Mouse (Mus musculus) layer of hippocampus, postnatal 14 days (tissue): ENCODE data around the gene Prss35. TPM values are rescaled to one million over a fixed set of nuclear protein-coding genes. Genes with fewer than 3 reads are reported as not detected.

Experiments
- DNase-seq, 2 experiments: peaks; one replicate each; pipeline ENCODE4 v3.0.0; 2021 to 2022; ENCODE audit warnings: low spot score in 2 of 2, mixed read lengths in 1 of 2
- total RNA-seq, 2 experiments: library from RNA; stranded (reverse); gene quantifications; 2 replicates each; pipeline ENCODE4 v1.2.3; 2021

Prss35 gene
- total RNA-seq, 2 experiments from 2014 or later: 13.3 TPM

- no peak for DNase-seq
These were observed 13.6 kb upstream of the Prss35 start for GRCm38 (mm10) chr9:86729811-86730210.

- no peak for DNase-seq
These were observed 9.1 kb upstream of the Prss35 start for GRCm38 (mm10) chr9:86734357-86734756.

GRCm38 (mm10) chr9:86734795-86735194, 8.7 kb upstream of the Prss35 start:
- no peak for DNase-seq

- DNase-seq: no peak
These were observed 6.5 kb upstream of the Prss35 start for GRCm38 (mm10) chr9:86736991-86737390.

DNA sequence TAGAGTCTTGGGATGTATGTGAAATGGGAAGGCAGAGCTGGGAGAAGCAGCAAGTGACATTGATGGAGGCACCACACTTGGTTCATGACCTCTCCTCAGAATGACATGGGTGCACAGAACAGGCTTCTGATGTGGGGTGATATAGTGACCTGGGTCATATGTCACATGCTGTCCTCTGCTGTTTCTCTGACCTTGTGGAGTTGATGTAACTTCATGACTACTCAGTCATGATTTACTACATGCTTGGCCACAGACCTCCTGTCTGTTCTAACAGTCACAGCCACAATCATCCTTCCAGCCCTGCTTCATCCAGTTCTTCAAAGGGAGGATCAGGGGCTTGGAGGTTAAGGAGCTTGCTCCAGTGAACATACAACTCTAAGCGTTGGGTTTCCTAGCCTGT, 5.4 kb upstream of the Prss35 start:
- DNase-seq: no peak

DNA sequence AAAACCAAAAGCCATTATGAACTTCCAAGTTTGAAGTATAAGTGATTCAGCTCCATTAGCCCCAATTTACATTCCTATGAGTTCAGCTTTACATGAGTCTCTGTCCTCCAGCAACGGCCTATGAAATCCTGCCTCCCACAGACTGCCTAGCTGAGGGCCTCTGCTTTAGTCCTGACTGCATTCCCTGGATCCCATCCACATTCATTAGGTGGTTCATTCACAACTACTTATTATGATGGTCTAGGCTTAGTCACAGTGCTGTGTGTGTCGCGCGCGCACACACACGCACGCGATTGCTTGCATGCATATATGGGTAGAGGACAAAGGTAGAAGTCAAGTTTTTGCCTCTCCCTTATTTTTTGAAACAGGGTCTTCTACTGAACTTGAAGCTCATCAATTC, 4.6 kb upstream of the Prss35 start:
- DNase-seq: no peak

DNA sequence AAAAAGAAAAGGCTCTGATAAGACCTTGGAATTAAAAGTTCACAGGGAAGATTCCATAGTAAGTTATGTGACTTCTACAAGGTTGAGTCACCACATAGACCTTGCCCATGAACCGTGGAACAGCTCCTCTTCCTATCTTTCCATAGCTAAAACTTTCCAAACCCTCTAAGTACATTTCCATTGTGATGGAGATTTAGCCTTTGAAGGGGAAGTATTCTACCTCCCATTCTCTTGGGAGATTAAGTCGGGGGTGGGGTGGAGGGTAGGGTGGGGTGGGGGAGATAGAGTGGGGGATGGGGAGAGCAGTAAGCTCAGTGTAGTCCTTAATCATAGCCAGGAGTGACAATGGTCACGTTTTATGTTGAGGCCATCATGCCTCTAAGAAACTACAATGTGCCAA, 3.5 kb upstream of the Prss35 start:
- no peak for DNase-seq

- no peak for DNase-seq
These were observed 592 bp downstream of the Prss35 start for GRCm38 (mm10) chr9:86744041-86744440.

DNA sequence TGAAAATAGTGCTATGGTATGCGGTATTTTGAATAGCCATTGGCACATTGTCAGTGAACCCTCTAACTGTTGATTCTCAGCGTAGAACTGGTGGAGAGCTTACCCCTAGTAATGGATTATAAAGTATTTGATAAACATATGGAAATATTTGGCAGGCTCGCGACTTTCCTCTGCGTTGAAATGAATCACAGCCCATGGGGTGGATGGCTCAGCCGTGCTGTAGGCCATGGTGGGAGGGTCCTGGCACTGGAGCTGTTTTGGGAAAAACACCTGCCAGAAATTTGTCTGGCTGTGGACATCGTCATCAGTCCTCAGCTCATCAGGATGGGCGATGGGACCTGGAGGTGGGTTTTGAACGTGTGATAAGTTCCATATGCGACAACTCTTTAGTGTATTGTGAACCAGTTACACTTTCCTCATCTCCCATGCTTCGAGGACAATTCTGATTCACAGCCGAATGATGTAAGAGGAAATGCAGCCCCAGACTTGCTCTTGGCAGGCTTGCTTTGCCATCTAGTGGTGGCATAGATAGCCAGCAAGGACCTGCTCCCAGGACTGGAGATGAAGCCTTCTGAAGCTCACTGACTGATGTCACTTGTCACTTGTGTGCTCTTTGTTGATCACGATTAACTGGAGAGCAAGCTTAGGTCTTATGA, 2.6 kb downstream of the Prss35 start:
- peak; percentile 68 to 87 for DNase-seq

DNA sequence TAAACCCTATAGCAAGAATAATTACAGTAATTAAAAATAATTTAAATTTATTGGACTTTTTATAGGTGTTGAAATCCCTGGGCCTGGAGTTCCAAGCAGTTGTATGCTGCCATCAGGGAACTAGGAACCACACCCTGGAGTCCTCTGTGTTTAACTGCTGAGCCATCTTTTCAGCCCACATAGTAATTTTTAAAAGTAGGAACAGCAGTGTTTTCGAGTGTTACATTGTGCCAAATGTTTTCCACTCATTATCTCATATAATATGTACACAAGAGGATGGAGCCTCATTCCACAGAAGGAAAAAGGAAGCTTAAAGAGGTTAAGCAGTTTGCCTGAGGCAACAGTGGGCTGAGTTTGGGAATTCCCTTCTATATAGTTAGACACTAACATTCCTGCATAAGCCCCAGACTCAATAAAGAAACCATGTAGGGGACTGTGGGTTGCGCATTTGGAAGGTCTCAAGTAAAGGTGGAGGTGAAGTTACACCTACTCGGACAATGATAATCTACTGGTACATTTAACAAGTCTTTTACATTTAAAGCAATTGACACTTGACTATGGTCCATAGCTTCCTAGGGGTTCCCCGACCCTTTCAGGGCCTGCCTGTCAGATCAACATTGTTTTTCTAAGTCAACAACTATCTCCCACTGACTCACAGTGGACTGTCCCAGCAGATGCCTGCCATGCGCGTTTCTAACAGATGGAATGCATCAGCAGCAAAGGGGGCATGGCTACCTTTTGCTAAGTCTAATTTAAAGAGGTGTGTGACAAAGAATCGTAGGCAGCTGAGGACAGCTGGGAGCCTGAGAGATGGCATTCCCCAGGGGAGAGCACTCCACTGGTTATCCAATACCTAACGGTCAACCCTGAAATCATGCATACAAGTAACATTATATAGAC, 19.3 kb downstream of the Prss35 start:
- DNase-seq: peak in 1 of 2 experiments; percentile 29

DNA sequence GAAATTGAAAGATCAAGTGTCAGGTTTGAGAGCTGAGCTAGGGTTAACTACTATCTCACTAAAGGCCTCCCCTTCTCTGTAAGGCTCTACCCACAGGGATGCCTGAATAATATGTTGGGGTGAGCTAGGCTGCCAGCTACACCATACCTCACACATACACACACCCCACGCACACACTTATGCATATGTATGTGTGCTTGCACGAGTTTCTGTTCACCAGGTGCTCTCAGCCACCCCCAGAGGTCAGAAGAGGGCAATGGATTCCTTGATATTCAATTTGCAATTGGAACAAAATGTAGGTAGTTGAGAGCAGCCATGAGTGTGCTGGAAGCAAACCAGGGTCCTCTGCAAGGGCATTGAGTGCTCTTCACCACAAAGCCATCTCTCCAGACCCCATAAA, 20.6 kb downstream of the Prss35 start:
- no peak for DNase-seq

DNA sequence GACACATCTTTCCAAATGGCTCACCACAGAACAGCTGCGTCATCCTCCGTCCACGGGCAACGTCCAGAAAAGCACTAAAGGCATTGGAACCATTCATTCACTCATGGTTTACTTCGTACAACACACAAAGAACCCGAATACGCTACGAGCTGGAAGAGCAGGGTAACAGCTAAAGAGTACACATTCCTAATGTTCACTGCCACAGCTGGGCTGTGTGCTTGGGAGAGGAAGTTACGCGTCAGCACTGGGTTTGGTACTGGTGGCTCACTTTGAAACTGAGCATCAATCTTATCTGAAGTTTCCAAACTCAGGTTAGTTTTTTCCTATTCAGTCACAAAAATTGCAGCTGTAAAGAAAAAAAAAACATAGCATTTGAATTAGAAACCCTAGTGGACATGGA, 23.5 kb downstream of the Prss35 start:
- DNase-seq: no peak

- DNase-seq: no peak
These were observed 29.4 kb downstream of the Prss35 start for GRCm38 (mm10) chr9:86772897-86773296.

DNA sequence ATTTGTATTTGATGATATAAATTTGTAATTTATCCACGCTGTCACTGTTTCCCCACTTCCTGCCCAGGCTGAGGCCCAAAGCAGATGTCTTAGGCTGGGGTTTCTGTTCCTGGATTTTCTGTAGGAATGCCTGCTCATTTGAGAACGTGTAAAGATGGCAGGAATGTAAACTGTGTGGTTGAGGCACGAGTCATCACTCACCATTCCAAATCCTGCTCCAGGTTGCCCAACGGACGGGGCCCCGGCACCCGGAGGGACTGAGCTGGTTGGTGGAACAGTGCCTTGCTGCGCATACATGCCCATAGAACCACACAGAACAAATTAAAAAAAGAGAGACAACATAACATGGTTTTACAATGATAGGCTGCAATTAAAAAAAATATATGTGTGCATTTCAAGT, 30.5 kb downstream of the Prss35 start:
- DNase-seq: no peak

- DNase-seq: no peak
These were observed 31.9 kb downstream of the Prss35 start for GRCm38 (mm10) chr9:86775374-86775773.

- no peak for DNase-seq
These were observed 33.9 kb downstream of the Prss35 start for GRCm38 (mm10) chr9:86777309-86777708.

DNA sequence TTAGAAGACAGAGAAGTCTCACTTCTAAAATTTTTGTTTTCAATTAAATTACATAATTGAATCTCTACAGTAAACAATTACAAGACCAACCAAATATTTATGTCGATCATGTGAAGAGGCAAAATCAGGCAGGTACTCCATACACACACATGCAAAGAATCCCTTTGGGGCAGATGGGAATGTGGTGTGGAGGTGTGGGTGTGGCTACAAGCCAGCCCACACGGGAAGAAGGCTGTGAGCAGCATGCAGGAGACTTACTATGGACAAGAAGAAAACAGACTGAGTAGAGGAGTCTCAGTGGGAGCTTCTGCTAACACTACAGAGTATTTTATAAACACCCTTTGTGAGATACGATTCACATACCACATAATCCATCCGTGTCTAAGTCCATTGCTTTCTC, 34.8 kb downstream of the Prss35 start:
- no peak for DNase-seq

GRCm38 (mm10) chr9:86781426-86781825, 38.0 kb downstream of the Prss35 start:
- no peak for DNase-seq

- no peak for DNase-seq
These were observed 39.4 kb downstream of the Prss35 start for GRCm38 (mm10) chr9:86782836-86783235.

DNA sequence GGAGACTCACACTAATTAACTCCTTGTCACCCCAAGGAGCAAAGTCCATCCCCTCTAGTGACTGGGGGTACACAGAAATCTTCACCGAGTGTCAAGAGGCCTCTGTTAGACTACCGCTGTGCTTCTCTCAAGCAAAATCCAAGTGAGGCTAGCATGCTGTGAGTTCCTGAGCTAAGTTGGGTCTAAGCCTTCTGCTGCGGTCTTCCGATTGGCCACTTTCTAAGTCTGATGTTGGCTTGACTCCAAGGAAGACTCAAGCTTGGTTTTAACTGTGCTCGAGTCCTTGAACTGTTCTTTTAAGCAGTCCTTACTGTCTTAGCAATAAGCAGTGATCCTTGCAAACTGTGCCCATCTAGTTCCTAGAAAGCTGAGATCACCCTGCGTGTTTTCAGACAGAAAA, 45.7 kb downstream of the Prss35 start:
- no peak for DNase-seq

DNA sequence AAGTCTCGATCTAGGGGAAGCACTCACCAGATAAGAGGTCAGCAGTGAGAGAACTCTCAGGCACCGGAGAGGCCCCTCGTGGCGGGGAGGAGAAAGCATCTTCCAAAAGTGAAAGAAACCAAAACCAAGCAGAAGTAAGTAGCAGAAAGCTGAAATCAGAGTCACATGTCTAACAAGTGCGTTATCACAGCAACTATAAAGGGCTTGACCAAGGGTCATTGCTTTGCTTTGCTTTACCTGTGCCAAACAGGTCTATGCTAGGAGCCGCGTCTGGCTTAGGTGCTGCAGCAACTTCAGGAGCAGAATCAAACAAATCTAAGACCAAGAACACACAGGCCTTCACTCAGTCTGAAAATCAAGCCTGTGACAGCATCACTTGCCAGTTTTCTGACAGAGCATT, 48.5 kb downstream of the Prss35 start:
- DNase-seq: no peak

DNA sequence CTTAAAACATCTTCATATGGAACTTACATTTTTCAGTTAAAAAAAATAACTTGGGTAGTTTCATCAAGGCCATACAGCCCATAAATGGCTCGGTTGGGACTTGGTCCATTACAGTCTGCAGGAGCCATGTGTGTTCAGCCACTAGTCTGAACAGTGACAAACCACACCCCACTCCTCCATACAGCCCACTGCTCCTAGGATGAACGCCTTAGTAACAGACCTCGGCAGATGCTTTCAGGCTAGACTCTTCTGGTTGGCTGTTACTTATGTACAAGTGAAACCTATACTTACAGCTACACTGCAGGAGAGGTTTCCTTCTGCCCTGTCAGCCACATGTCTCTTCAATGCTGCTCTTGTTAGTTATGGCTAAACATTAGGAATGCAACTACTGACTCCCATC, 51.8 kb downstream of the Prss35 start:
- DNase-seq: no peak

DNA sequence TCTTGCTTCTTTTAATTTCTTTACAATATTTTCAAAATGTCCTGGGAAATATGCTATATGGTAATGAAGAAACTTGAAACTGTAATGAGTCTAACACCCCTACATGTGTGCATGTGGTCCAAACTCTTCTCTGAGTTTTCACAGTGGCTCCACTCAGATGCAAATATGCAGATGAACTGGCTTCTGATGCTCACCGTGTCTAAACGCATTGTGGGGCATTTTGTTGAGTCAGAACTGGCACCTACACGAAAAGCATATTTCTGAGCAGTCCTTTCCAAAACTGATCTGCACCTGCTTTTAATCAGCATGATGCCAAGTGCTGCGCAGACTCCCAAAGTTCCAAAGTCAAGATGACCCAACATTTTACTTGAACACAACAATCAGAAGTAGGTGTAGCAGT, 54.1 kb downstream of the Prss35 start:
- DNase-seq: no peak
